Mouse (Mus musculus) ovary, postnatal 14 days (tissue): ENCODE data around the gene Tgfb1.

Source experiments
- DNase-seq: peaks from one replicate; pipeline ENCODE4 v3.0.0; 2022; ENCODE audit warnings: low spot score

Gene Tgfb1

DNA sequence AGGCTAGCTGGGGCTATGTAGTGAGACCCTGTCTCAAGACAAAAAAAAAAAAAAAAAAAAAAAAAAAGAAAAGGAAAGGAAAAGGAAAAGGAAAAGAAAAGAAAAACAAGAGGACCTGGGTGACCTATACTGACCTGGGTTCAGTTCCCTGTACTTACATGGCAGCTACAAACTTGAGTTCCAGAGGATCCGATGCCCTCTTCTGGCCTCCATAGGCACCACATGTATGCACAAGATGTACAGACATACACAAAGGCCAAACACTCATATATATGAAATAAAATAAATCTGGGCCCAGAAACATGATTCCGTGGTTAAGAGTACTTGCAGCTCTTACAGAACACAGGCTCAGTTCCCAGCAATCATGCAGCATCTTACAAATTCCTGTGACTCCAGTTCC is 50.1 kb downstream of the Tgfb1 start:
- DNase-seq = no peak

GRCm38 (mm10) chr7:25738277-25738676 is 51.5 kb downstream of the Tgfb1 start:
- no peak for DNase-seq

- DNase-seq = no peak
These were observed 60.0 kb downstream of the Tgfb1 start for GRCm38 (mm10) chr7:25746844-25747243.

DNA sequence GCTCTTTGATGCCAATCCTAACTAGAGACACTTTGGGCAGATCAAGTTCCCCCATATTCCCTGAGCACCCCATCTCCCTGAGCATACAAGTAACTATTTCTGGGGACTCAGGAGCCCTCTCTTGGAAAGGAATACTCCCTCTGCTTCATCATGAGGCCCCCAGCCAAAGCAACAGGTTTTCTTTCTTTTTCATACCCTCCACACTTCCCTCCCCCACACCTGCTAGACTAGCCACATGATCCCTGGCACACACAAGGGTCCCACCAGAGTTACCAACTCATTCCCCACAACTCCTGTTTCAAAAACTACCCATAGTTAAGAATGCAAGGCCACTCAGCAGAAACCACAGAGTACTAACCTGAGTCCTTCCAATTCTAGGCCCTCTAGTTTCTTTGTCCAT is 66.3 kb downstream of the Tgfb1 start:
- DNase-seq = no peak

DNA sequence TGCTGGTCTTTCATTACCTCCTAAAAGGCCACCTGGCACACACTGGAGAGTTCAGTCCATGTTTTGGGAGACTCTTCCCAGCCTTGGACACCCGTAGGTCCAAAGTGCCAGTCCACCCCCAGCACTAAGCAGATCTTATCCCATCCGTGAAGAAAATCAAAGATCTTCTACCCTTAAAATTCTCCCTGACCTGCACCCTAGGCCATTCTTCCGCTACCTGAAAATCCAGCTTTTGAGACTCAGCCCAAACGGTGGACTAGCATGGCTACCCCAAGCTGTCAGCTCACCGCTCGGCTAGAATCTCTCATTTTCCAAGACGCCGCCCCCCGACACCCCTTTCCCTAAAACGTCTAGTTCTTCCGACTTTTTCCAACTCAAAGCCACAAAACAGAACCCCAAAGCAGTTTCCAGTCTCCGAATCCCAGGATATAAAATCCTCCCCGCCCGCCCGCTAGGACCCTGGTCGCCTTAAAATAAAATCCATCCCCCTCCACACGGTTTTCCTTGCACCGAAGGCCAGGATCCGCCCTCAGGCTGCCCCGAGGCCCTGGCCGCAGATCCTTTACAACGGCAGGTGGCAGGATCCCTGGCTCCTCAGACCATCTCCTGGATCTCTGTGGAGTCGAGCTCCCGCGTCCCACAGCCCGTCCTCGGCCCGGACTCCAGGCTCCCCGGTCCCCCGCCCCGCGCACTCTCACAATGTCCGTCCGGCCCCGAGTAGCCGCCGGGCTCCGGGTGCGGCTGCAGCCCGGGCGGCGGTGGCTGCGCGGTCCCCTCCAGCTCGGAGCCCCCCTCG is 67.0 kb downstream of the Tgfb1 start:
- no peak for DNase-seq

GRCm38 (mm10) chr7:25754439-25754737 is 67.6 kb downstream of the Tgfb1 start:
- DNase-seq = no peak
